Mouse (Mus musculus) heart, adult 18-20 months (tissue): Measurements from ENCODE around the gene Adamtsl4. TPM values are rescaled to one million over a fixed set of nuclear protein-coding genes. Genes with fewer than 3 reads are reported as not detected.
"Not testable (repeated sequence)": the region's sequence is repeated elsewhere in the genome, so short reads cannot be mapped to it uniquely, and the experiment has no call there.

ENCODE experiments used
- DNase-seq, 2 experiments: peaks; one replicate each; pipeline ENCODE4 v3.0.0; 2021 to 2022; ENCODE audit warnings: mixed read lengths in 1 of 2
- total RNA-seq, 2 experiments: library from RNA; stranded (reverse); gene quantifications; 2 replicates each; pipeline ENCODE4 v1.2.3; 2021

Gene Adamtsl4
- total RNA-seq, 2 experiments from 2014 or later, result 39.1 to 40.6 TPM

- DNase-seq, result peak; percentile 54 to 59
Measured at GRCm38 (mm10) chr3:95700233-95700681, 12.5 kb upstream of the Adamtsl4 start.

GRCm38 (mm10) chr3:95698286-95698685 is 10.6 kb upstream of the Adamtsl4 start:
- no peak for DNase-seq

GRCm38 (mm10) chr3:95696360-95696759 is 8.6 kb upstream of the Adamtsl4 start:
- DNase-seq, result no peak

GRCm38 (mm10) chr3:95695796-95696195 is 8.1 kb upstream of the Adamtsl4 start:
- DNase-seq, result peak in 1 of 2 experiments; percentile 36

- peak; percentile 57 to 67 for DNase-seq
Measured at GRCm38 (mm10) chr3:95694808-95695703, 7.3 kb upstream of the Adamtsl4 start.

- DNase-seq, result peak; percentile 48 to 57
Measured at GRCm38 (mm10) chr3:95693821-95694807, 6.4 kb upstream of the Adamtsl4 start.

- peak; percentile 65 to 80 for DNase-seq
Measured at GRCm38 (mm10) chr3:95692677-95693076, 5.0 kb upstream of the Adamtsl4 start.

GRCm38 (mm10) chr3:95690552-95690951 is 2.8 kb upstream of the Adamtsl4 start:
- DNase-seq, result not testable (repeated sequence)

GRCm38 (mm10) chr3:95689940-95690339 is 2.2 kb upstream of the Adamtsl4 start:
- DNase-seq, result peak in 1 of 2 experiments; percentile 35

- peak; percentile 59 to 78 for DNase-seq
Measured at GRCm38 (mm10) chr3:95689171-95689915, 1.6 kb upstream of the Adamtsl4 start.

GRCm38 (mm10) chr3:95687168-95687523 is 571 bp downstream of the Adamtsl4 start:
- no peak for DNase-seq

GRCm38 (mm10) chr3:95686492-95687167 is 1.1 kb downstream of the Adamtsl4 start:
- DNase-seq, result peak; percentile 42 to 55

- no peak for DNase-seq
Measured at GRCm38 (mm10) chr3:95685701-95686100, 2.0 kb downstream of the Adamtsl4 start.

GRCm38 (mm10) chr3:95685301-95685700 is 2.4 kb downstream of the Adamtsl4 start:
- DNase-seq, result peak in 1 of 2 experiments; percentile 7

GRCm38 (mm10) chr3:95684846-95685245 is 2.9 kb downstream of the Adamtsl4 start:
- DNase-seq, result peak; percentile 42 to 61

- peak; percentile 21 to 41 for DNase-seq
Measured at GRCm38 (mm10) chr3:95682878-95683277, 4.8 kb downstream of the Adamtsl4 start.

- no peak for DNase-seq
Measured at GRCm38 (mm10) chr3:95681365-95681764, 6.4 kb downstream of the Adamtsl4 start.

GRCm38 (mm10) chr3:95680673-95681072 is 7.0 kb downstream of the Adamtsl4 start:
- no peak for DNase-seq

GRCm38 (mm10) chr3:95679551-95679950 is 8.2 kb downstream of the Adamtsl4 start:
- DNase-seq, result no peak

GRCm38 (mm10) chr3:95677420-95678090 is 10.2 kb downstream of the Adamtsl4 start:
- peak in 1 of 2 experiments; percentile 49 for DNase-seq
